Mouse (Mus musculus) cerebellum, adult 9-11 months (tissue): ENCODE results near the gene Mapk10.
"Not testable (repeated sequence)": the region's sequence is repeated elsewhere in the genome, so short reads cannot be mapped to it uniquely, and the experiment has no call there.

Experiments used
- DNase-seq: peaks from one replicate; pipeline ENCODE4 v3.0.0; 2022

Mapk10 gene

GRCm38 (mm10) chr5:102946625-102947024 is 264.5 kb downstream of the Mapk10 start:
- no peak for DNase-seq

GRCm38 (mm10) chr5:102943864-102944630 is 267.1 kb downstream of the Mapk10 start:
- not testable (repeated sequence) for DNase-seq

GRCm38 (mm10) chr5:102930161-102930560 is 281.0 kb downstream of the Mapk10 start:
- no peak for DNase-seq

GRCm38 (mm10) chr5:102926786-102927185 is 284.3 kb downstream of the Mapk10 start:
- DNase-seq: peak; percentile 88

- no peak for DNase-seq
Observed at GRCm38 (mm10) chr5:102920199-102920598, 290.9 kb downstream of the Mapk10 start.

GRCm38 (mm10) chr5:102905441-102906211 is 305.5 kb downstream of the Mapk10 start:
- DNase-seq: no peak

- no peak for DNase-seq
Observed at GRCm38 (mm10) chr5:102904066-102904465, 307.1 kb downstream of the Mapk10 start.

- no peak for DNase-seq
Observed at GRCm38 (mm10) chr5:102903487-102903886, 307.6 kb downstream of the Mapk10 start.

- DNase-seq: no peak
Observed at GRCm38 (mm10) chr5:102901176-102901575, 310.0 kb downstream of the Mapk10 start.

GRCm38 (mm10) chr5:102899680-102900215 is 311.4 kb downstream of the Mapk10 start:
- no peak for DNase-seq

GRCm38 (mm10) chr5:102898301-102898700 is 312.8 kb downstream of the Mapk10 start:
- no peak for DNase-seq

GRCm38 (mm10) chr5:102892226-102892625 is 318.9 kb downstream of the Mapk10 start:
- DNase-seq: no peak

- DNase-seq: no peak
Observed at GRCm38 (mm10) chr5:102889163-102889488, 322.0 kb downstream of the Mapk10 start.

- DNase-seq: no peak
Observed at GRCm38 (mm10) chr5:102888482-102889162, 322.5 kb downstream of the Mapk10 start.

- DNase-seq: no peak
Observed at GRCm38 (mm10) chr5:102875628-102876027, 335.5 kb downstream of the Mapk10 start.

GRCm38 (mm10) chr5:102874605-102875298 is 336.4 kb downstream of the Mapk10 start:
- DNase-seq: peak; percentile 54

GRCm38 (mm10) chr5:102872996-102873395 is 338.1 kb downstream of the Mapk10 start:
- DNase-seq: not testable (repeated sequence)

GRCm38 (mm10) chr5:102868196-102868595 is 342.9 kb downstream of the Mapk10 start:
- DNase-seq: no peak

GRCm38 (mm10) chr5:102859749-102860148 is 351.4 kb downstream of the Mapk10 start:
- no peak for DNase-seq

- no peak for DNase-seq
Observed at GRCm38 (mm10) chr5:102858047-102858446, 353.1 kb downstream of the Mapk10 start.
